Mouse (Mus musculus) kidney, postnatal 4 days (tissue): ENCODE data around the gene Klf3.
"Not testable (repeated sequence)": the region's sequence is repeated elsewhere in the genome, so short reads cannot be mapped to it uniquely, and the experiment has no call there.

ENCODE experiments used
- DNase-seq, 2 experiments: peaks; one replicate each; pipeline ENCODE4 v3.0.0; 2021; ENCODE audit warnings: mixed read lengths in 2 of 2

Klf3 gene

GRCm38 (mm10) chr5:64881559-64881958 is 78.4 kb downstream of the Klf3 start:
- not testable (repeated sequence) for DNase-seq

GRCm38 (mm10) chr5:64881976-64882375 is 78.8 kb downstream of the Klf3 start:
- DNase-seq = not testable (repeated sequence)
